Mouse (Mus musculus) midbrain, embryonic 12.5 days (tissue): ENCODE measurements around the gene Adgrf1. TPM values are rescaled to one million over a fixed set of nuclear protein-coding genes. Genes with fewer than 3 reads are reported as not detected.

Experiments used
- ATAC-seq: fragments of 200-750 bp; cut with Nextera tagmentation; 2 replicates; pipeline ENCODE4 v1.8.0; 2017; ENCODE audit warnings: low read depth, moderate TSS enrichment, moderate library complexity; ENCODE audit not compliant: low FRiP score
- H3K27ac ChIP-seq: fragments of 300-500 bp; sonication (generic); replicated peaks from 2 replicates; pipeline ENCODE4 v1.5.1; 2016; ENCODE audit warnings: mild to moderate bottlenecking
- H3K27me3 ChIP-seq: fragments of 300-500 bp; sonication (generic); 2 replicates; pipeline ENCODE4 v1.6.1; 2016; ENCODE audit warnings: mild to moderate bottlenecking
- H3K36me3 ChIP-seq: fragments of 300-500 bp; sonication (generic); 2 replicates; pipeline ENCODE4 v1.6.1; 2016
- H3K4me1 ChIP-seq: fragments of 300-500 bp; sonication (generic); 2 replicates; pipeline ENCODE4 v1.6.1; 2016
- H3K4me2 ChIP-seq: fragments of 300-500 bp; sonication (generic); replicated peaks from 2 replicates; pipeline ENCODE4 v1.6.1; 2016; ENCODE audit warnings: mild to moderate bottlenecking, moderate library complexity
- H3K4me3 ChIP-seq: fragments of 300-500 bp; sonication (generic); 2 replicates; pipeline ENCODE4 v1.5.1; 2016; ENCODE audit warnings: mild to moderate bottlenecking
- H3K9ac ChIP-seq: fragments of 300-500 bp; sonication (generic); replicated peaks from 2 replicates; pipeline ENCODE4 v1.6.1; 2016; ENCODE audit warnings: mild to moderate bottlenecking, moderate library complexity
- H3K9me3 ChIP-seq: fragments of 300-500 bp; sonication (generic); 2 replicates; pipeline ENCODE4 v1.6.1; 2016; ENCODE audit warnings: mild to moderate bottlenecking
- WGBS: fragments of 180-500 bp; shearing (Covaris S2); methylation state at CpG from one replicate; pipeline ENCODE4 v1.1.7; 2016; 5-methylcytosine and 5-hydroxymethylcytosine counted together
- polyA plus RNA-seq: library from polyadenylated mRNA; unstranded; fragments of >200 nt; fragmentation: Nextera tagmentation; extraction: Ambion mirVana; gene quantifications from 2 replicates; pipeline ENCODE4 v1.2.1, GENCODE M21; 2016

Adgrf1 gene
- not detected in 2 replicates for polyA plus RNA-seq

DNA sequence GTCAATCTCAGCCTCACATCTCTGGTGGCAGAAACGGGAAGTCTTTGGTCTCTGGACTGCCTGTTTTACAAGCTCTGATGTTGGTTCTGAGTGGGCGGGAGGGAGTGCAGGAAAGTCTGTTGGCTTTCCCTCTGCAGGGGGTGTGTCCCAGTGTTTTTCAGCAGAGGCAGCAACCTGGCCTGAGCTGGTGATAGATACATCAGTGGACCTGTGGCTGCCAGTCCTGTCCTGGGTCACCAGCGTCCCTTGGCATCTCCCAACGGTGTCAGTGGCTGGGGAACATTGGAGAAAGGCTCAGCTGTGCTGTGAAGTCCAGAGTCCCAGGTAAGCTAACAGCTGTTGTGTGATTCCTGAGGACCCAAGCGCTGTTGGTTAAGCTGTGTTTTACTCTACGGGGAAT, at the start of gene Adgrf1:
TSS of gene Adgrf1 (plus strand) at position 169 of the 400 bp plus-strand sequence.
- ATAC-seq: no peak
- Histone ChIP-seq H3K4me1 (no peaks in the 10 kb centered on the region), H3K36me3 (no peaks in the 10 kb centered on the region), H3K9ac (no peak within 1 kb of the TSS), H3K27ac (no peak within 1 kb of the TSS), H3K9me3 (no peaks in the 10 kb centered on the region), H3K4me2 (no peak within 1 kb of the TSS), H3K27me3 (peaks cover 4% of the 10 kb centered on the region; the same call in 1 of the 2 replicates), H3K4me3 (no peak within 1 kb of the TSS)
- WGBS: 75% methylated on average over 6 of the region's 6 CpGs

DNA sequence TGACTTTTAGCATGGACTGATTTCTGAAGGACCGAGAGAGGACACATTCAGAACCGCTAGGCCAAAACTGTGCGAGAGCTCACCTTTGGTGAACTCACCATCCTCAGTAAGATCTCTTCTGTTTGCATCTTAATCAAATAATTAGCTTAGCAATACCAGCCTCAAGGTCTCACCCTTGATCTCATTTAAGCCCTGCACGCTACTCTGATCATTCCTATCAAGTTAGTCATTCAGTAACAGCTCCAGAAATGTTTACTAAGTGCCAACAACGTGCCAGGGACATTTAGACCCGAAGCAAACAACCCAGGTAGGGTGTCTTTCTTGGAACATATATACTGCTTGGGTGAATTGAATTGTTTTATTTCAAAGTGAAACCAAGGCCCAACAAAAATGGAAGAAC, 44.0 kb upstream of the Adgrf1 start:
- Histone ChIP-seq H3K4me1 (peaks cover 4% of the 10 kb centered on the region; the same call in 1 of the 2 replicates), H3K4me3 (no peak overlapping the region), H3K27me3 (no peaks in the 10 kb centered on the region), H3K9me3 (no peaks in the 10 kb centered on the region), H3K27ac (no peak overlapping the region), H3K9ac (no peak overlapping the region), H3K36me3 (no peaks in the 10 kb centered on the region), H3K4me2 (no peak overlapping the region)
- 85% methylated on average over 6 of the region's 6 CpGs for WGBS
- no peak for ATAC-seq

DNA sequence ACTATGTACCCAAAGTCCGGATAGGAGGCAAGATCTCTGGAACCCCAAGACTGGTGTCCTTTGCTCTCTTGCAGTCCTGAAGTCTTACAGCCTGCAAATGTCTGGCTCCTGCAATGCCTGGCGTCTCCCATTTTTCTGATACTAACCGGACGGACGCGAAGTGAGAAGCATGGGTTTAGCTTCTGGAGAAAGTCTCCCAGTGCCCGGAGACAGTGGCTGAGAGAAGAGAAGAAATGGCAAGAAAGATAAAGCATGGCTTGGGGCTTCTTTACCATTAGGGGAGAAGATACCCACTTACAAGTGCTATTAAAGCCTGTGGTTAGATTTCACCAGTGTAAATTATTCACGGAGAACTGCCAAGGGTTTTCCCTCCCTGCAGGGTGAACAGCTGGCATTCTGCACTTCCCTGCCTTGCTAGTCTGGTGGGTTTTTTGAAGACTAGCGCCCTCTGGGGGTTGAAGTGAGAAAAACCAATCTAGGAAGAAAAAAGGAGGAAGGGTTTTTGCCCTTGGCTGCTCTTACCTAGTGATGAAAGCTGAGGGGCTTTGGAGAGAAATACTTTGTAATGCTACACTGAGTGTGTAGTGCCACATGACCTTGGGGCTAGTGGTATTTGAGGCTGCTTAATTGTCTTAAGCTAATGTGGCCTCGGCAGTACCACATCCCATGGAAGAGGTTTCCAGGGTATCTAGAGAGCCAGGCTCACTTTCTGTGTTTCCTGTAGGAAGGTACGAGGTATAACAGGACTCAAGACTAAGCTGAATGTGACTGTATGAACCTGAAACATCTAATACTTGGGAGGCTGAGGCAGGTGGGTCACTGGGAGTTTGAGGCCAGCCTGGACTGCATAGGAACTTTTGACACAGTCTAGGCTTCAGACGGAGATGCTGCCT, 40.3 kb upstream of the Adgrf1 start:
- Histone ChIP-seq H3K9me3 (no peaks in the 10 kb centered on the region), H3K36me3 (no peaks in the 10 kb centered on the region), H3K4me3 (no peak overlapping the region), H3K27ac (no peak overlapping the region), H3K4me2 (peak overlapping the region; percentile 7; the same call in 1 of the 2 replicates), H3K4me1 (peaks cover 4% of the 10 kb centered on the region; the same call in 1 of the 2 replicates), H3K9ac (no peak overlapping the region), H3K27me3 (no peaks in the 10 kb centered on the region)
- 50% methylated on average over 12 of the region's 12 CpGs for WGBS
- peak; percentile 87 for ATAC-seq

DNA sequence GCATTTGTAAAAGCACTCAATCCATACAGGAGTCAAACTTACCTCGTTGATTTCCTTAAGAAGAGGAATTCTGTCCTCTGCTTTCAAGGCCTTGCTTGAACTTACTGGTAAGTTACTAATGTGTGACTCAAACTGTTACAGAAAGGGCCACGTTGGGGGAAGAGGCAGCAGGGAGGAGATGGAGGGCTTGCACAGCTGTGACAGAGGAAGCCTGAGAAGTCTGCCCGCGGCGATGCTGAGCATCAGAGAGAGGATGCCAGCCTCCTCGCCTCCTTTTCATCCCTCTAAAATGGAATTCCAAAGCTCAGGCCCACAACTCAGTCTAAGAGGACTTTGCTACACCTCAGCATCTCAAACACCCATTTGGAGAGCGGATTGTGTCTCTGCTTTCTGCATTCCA, 39.3 kb upstream of the Adgrf1 start:
- Histone ChIP-seq H3K27me3 (no peaks in the 10 kb centered on the region), H3K9ac (no peak overlapping the region), H3K9me3 (no peaks in the 10 kb centered on the region), H3K36me3 (no peaks in the 10 kb centered on the region), H3K27ac (no peak overlapping the region), H3K4me1 (peaks cover 4% of the 10 kb centered on the region; the same call in 1 of the 2 replicates), H3K4me2 (no peak overlapping the region), H3K4me3 (no peak overlapping the region)
- WGBS: 85% methylated on average over 7 of the region's 7 CpGs
- ATAC-seq: no peak

DNA sequence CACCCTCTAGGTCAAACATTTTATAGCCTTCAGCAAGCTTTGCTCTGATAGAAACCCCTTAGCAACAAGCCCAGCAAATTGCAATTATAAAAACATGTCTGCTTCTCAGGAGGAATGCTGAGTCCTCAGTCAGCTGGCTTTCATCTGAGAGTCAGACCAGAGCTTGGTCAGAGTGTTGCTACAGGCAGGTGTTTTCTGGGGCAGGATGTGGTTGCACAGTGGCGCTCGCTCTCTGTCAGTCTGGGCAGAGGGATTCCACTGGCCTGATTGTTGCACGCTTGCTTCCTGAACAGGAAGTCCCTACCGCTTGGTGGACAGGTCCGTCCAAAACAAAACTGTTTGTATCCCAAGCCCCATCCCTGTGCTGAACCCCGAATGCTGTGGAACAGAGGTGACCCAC, 37.4 kb upstream of the Adgrf1 start:
- no peak overlapping the region for H3K9ac ChIP-seq
- 76% methylated on average over 6 of the region's 6 CpGs for WGBS
- H3K36me3 ChIP-seq: no peaks in the 10 kb centered on the region
- no peak overlapping the region for H3K27ac ChIP-seq
- H3K4me3 ChIP-seq: no peak overlapping the region
- peaks cover 4% of the 10 kb centered on the region; the same call in 1 of the 2 replicates for H3K4me1 ChIP-seq
- H3K9me3 ChIP-seq: no peaks in the 10 kb centered on the region
- no peak overlapping the region for H3K4me2 ChIP-seq
- H3K27me3 ChIP-seq: no peaks in the 10 kb centered on the region
- ATAC-seq: no peak

DNA sequence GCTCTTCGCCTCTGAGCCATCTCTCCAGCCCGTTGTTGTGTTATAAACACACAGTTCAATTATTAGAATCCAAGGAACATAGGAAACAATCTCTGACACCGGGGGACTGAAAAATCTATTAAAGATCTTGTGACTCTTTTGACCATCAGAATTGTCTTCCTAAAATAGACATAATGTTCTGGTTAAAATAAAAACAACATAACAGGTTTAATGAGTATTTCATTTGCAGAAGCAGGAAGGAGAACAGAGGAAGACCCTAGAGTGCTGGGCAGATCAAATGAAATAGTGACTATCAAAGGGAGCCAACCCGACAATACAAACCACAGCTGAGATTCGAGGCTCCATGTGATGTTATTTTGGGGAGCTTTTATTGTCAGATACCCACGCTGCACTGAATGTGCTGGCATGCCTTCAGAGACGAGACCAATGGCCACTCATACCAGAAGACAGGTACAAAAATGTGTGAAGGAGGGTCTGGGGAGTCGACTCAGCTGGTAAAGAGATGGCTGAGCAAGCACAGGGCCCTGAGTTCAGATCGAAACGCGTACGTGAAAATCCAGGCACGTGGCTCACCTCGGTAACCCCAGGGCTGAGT, 33.4 kb upstream of the Adgrf1 start:
- Histone ChIP-seq H3K4me2 (no peak overlapping the region), H3K9me3 (no peaks in the 10 kb centered on the region), H3K27me3 (peaks cover 3% of the 10 kb centered on the region; the same call in 1 of the 2 replicates), H3K36me3 (no peaks in the 10 kb centered on the region), H3K27ac (no peak overlapping the region), H3K4me3 (no peak overlapping the region), H3K9ac (no peak overlapping the region), H3K4me1 (no peaks in the 10 kb centered on the region)
- 89% methylated on average over 14 of the region's 14 CpGs for WGBS
- ATAC-seq: no peak

DNA sequence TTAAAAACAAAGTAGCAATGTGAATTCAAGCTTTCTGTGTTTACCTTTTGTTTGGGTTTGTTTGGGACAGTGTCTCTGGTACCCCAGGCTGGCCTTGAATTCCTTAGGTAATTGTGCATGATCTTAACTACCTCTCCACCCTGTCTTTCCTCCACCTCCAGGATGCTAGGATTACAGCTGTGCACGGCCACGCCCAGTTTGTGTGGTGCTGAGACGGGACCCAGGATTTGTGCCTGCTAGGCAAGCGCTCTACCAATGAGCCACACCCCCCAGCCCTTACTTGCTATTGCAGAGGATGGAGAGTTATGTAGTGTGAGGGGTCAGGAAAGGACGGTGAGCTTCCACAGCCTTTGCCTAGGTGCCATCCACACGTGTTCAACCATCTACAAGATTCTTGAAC, 31.1 kb upstream of the Adgrf1 start:
- H3K27me3 ChIP-seq: peaks cover 3% of the 10 kb centered on the region; the same call in 1 of the 2 replicates
- H3K36me3 ChIP-seq: no peaks in the 10 kb centered on the region
- H3K4me2 ChIP-seq: no peak overlapping the region
- ATAC-seq: no peak
- WGBS: 81% methylated on average over 6 of the region's 6 CpGs
- H3K27ac ChIP-seq: no peak overlapping the region
- H3K9me3 ChIP-seq: no peaks in the 10 kb centered on the region
- H3K4me3 ChIP-seq: no peak overlapping the region
- no peak overlapping the region for H3K9ac ChIP-seq
- no peaks in the 10 kb centered on the region for H3K4me1 ChIP-seq

DNA sequence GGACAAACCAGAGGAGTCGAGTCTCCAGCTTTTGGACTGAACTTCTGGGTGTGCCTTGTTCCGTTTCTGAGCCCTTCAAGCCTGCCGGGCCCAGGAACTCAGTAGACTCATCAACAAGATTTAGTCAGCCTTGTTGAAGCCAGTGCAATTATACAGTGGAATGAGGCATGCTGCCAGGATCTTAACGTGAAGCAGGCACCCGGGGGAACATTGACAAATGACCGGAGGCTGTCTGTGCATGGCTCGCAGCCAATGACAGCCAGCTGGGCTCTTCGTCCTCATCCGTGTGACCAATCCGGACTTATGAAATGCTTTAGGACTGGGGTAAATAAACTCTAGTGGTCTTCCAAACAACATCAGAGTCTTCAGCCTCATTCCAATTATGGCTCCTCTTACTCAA, 29.0 kb upstream of the Adgrf1 start:
- no peak; the same call in 1 of the 2 replicates for ATAC-seq
- H3K4me3 ChIP-seq: no peak overlapping the region
- no peak overlapping the region for H3K27ac ChIP-seq
- H3K4me2 ChIP-seq: no peak overlapping the region
- H3K4me1 ChIP-seq: no peaks in the 10 kb centered on the region
- peaks cover 3% of the 10 kb centered on the region; the same call in 1 of the 2 replicates for H3K27me3 ChIP-seq
- H3K36me3 ChIP-seq: no peaks in the 10 kb centered on the region
- H3K9ac ChIP-seq: no peak overlapping the region
- H3K9me3 ChIP-seq: no peaks in the 10 kb centered on the region
- 84% methylated on average over 10 of the region's 10 CpGs for WGBS

DNA sequence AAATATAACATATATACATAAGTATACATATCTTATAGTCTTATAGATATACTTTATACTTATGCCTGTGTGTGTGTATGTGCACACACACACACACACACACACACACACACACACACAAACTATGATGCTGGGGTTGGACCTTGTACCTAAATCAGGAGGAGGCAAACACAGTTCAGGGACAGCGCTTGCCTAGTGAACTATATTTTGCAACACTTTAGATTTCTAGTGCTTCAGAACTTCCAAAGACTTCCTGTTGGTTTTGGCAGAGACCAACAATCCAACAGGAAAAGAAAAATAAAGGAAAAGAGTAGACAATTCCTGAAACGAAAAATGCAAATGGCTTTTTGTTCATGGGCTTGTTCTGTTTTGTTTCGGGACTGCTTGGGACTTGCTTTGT, 27.5 kb upstream of the Adgrf1 start:
- Histone ChIP-seq H3K4me3 (no peak overlapping the region), H3K36me3 (no peaks in the 10 kb centered on the region), H3K27ac (no peak overlapping the region), H3K27me3 (peaks cover 3% of the 10 kb centered on the region; the same call in 1 of the 2 replicates), H3K9ac (no peak overlapping the region), H3K4me1 (no peaks in the 10 kb centered on the region), H3K9me3 (no peaks in the 10 kb centered on the region), H3K4me2 (no peak overlapping the region)
- ATAC-seq: no peak
- WGBS: 83% methylated on average over 3 of the region's 3 CpGs

DNA sequence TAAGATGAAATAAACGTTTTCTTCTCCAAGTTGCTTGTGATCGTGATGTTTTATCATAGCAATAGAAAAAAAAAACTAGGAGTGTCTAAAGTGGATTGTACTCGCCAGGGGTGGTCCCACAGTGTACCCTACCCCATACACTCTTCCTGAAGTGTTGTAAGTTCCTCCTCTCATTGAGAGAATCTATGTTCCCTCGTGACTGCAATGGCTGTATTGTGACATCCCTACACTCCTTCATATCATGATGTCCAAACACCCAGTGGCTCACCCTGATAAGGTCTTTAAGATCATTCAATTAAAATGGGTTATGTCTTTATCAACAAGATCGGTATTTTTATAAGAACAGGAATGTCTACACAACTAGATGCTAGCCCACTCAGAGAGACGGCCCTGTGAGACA, 24.8 kb upstream of the Adgrf1 start:
- Histone ChIP-seq H3K27ac (no peak overlapping the region), H3K9ac (no peak overlapping the region), H3K36me3 (no peaks in the 10 kb centered on the region), H3K4me2 (no peak overlapping the region), H3K9me3 (no peaks in the 10 kb centered on the region), H3K4me1 (peaks cover 7% of the 10 kb centered on the region; the same call in 1 of the 2 replicates), H3K27me3 (no peaks in the 10 kb centered on the region), H3K4me3 (no peak overlapping the region)
- 86% methylated on average over 6 of the region's 6 CpGs for WGBS
- no peak for ATAC-seq

DNA sequence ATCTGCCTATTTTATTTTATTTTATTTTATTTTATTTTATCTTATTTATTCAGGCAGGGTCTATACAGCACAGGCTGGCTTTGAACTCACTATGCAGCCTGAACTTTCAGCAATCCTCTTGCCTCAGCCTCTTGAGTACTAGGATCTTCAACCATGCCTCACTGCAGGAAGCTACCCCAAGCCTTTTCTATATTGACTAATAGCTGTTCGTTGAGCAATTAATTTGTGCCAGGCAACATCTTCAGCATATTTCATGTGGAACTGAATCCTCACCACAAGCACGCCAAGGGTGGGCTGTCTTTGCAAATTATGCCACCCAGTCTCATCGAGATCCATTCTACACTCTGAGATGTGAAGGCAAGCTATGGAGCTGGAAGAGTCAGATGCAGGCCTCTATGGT, 22.9 kb upstream of the Adgrf1 start:
- no peaks in the 10 kb centered on the region for H3K9me3 ChIP-seq
- peaks cover 7% of the 10 kb centered on the region; the same call in 1 of the 2 replicates for H3K4me1 ChIP-seq
- no peak overlapping the region for H3K27ac ChIP-seq
- H3K27me3 ChIP-seq: no peaks in the 10 kb centered on the region
- no peak overlapping the region for H3K9ac ChIP-seq
- ATAC-seq: no peak
- H3K36me3 ChIP-seq: no peaks in the 10 kb centered on the region
- no peak overlapping the region for H3K4me3 ChIP-seq
- 82% methylated on average over 3 of the region's 3 CpGs for WGBS
- no peak overlapping the region for H3K4me2 ChIP-seq

DNA sequence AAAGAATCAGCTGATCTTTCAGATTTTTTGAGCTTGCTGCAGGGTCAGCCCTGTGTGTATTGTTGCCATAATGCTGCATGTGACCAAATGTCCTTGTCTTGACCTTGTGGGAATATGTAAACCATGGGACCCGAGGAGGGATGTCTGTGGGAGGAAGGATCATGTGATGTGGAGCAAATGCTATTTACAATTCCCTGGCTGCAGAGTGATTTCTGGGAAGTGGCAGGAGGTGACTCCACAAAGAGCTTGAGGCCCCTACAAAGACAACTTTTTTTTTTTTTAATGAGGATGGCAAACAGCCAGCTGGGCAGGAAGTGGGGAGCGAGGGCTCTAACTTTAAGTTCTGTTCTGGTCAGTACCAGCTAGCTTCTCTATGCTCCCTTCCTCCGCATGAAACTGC, 20.5 kb upstream of the Adgrf1 start:
- peaks cover 7% of the 10 kb centered on the region; the same call in 1 of the 2 replicates for H3K4me1 ChIP-seq
- H3K4me2 ChIP-seq: no peak overlapping the region
- no peak overlapping the region for H3K9ac ChIP-seq
- H3K36me3 ChIP-seq: no peaks in the 10 kb centered on the region
- 65% methylated on average over 3 of the region's 3 CpGs for WGBS
- H3K27ac ChIP-seq: no peak overlapping the region
- H3K9me3 ChIP-seq: no peaks in the 10 kb centered on the region
- H3K4me3 ChIP-seq: no peak overlapping the region
- no peaks in the 10 kb centered on the region for H3K27me3 ChIP-seq
- no peak for ATAC-seq
